Mouse (Mus musculus) cerebellum, adult 11-12 months (tissue): ENCODE measurements at regions not wholly inside any gene's neighbourhood (a gene's known extent, or its start where the extent isn't known, plus 50 kb on each side); places are given as distances from the start of the nearest gene placed in this dataset.

Experiments used
- DNase-seq: peaks from one replicate; pipeline ENCODE4 v3.0.0; 2022

- no peak for DNase-seq
Measured at GRCm38 (mm10) chr13:111979428-111980204, 170.8 kb upstream of the Map3k1 start.

- DNase-seq = no peak
Measured at GRCm38 (mm10) chr13:111980205-111980595, 171.4 kb upstream of the Map3k1 start.

DNA sequence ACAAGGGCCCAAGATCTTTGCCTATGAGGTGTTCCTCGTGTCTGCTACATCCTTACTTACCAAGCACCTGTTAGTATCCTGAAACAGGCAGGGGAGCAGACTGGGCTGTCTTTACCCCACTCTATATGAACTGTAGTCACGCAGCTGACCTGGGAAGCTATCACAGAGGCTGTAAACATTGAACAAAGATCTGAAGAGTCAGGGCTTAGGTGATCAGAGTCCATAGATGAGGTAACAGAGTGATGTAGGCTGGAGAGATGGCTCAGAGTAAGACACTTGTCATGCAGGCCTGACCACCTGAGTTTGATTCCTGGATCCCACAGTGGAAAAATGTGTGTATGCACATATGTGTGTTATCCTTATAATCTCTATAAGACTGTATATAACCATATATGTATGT is 172.3 kb upstream of the Map3k1 start:
- DNase-seq = no peak

DNA sequence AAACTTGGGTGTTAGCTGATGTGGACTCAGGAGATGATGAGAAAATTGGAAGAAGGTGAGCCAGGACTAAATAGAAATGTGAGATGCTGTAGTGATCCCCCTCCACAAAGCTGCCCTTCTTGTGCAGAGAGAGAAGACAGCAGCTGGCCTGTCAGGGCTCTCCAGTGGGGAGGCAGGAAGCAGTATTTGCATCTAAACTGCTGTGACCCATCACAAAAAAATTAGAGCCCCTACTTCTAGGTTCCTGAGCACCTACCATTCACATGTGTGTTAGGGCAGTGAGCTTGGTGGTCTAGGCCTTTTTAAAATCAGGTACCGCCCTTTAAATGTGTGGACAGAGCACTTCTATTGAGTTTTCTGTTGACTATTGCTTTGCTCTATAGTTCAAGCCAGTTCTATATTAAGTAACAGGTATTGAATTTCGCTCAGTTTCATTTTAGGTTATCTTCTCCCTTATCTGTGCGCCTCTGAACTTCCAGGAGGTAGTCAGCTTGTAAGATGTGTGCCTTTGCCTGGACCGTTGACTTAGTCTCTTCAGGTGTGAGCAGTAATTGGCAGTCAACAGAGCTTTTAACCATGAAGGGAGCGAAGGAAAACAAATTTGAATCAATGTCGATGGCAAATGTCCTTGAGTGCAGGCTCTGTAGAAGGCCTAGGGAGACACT is 174.1 kb upstream of the Map3k1 start:
- no peak for DNase-seq

GRCm38 (mm10) chr13:111984081-111984574 is 175.3 kb upstream of the Map3k1 start:
- no peak for DNase-seq

GRCm38 (mm10) chr13:111985406-111985805 is 176.6 kb upstream of the Map3k1 start:
- DNase-seq = no peak

DNA sequence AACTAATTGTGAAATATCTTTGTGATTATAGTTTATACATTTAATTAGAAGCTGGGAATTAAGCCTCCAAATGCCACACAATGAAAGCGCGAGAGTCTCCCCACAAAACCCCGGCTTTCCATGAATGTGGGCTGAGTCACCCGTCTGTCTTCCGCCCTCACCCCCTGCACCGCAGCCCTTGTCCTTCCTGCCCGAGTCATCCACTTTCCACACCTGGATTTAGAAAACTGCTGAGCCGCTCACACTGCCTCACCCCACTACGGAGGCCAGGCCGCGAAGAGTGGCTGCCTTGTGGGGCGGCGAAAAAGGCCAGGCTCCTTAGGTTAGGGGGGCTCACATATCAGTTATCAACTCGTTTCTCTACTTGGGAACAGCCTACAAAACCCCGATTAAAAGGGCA is 177.9 kb upstream of the Map3k1 start:
- no peak for DNase-seq

- DNase-seq = no peak
Measured at GRCm38 (mm10) chr13:111987420-111987819, 178.6 kb upstream of the Map3k1 start.

DNA sequence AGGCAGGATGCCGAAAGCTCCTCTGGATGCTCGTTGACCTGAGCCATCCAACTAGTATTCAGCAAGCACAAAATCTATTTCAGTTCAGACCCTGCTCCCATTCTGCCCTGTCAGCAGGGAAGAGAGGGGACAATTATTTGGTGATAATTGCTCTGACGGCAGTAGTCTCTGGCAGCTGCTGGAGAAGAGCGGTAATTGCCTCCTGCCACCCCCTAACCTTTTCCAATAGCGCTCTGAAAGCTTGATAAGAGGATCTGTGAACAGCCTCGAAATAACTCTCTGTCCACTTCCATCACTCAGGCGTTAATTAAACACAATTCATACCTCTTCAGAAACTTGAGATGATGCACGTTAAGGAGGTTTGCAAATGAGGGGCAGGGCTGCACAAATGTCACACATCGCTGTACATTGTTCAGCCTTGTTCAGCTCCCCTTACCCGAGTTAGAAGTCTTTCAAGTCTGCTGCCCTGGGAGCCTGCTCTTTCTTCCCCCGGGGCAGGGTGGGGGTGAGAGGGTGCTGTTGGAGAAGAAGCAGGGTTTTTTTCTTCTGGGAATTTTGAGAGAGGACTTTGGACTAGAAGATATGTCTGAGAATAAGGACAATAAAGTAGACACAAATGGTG is 182.2 kb upstream of the Map3k1 start:
- no peak for DNase-seq

DNA sequence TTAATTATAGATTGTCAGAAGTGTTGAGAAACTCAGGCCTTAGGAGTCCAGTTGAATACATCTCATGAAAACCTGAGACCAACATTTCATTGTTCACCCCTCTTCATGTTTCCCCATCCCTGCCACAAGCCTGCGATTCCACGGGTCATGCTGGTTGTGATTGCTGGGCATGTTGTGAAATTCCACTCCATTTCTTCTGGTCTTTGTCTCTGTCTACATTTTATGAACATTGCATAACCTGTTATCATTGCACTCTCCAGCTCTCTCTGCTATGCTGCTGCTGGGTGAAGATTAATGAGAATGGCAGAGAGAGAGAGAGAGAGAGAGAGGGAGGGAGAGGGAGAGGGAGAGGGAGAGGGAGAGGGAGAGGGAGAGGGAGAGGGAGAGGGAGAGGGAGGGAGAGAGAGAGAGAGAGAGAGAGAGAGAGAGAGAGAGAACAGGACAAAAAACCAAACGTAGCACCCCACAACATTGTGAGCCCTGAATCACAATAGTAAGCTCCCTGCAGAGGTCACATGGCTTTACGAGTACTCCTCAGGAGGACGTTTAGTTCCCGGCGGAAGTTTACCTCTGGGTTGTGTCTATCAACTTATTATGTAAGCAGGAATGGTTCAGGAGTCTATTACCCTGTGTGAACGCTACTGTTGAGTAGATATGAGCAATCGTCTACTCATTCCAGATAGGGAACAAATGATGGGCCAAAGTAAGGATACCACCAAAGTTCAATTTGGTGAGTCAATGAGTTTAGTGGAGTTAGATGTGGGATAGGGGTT is 183.5 kb upstream of the Map3k1 start:
- no peak for DNase-seq

GRCm38 (mm10) chr13:111994862-111995490 is 186.2 kb upstream of the Map3k1 start:
- no peak for DNase-seq

DNA sequence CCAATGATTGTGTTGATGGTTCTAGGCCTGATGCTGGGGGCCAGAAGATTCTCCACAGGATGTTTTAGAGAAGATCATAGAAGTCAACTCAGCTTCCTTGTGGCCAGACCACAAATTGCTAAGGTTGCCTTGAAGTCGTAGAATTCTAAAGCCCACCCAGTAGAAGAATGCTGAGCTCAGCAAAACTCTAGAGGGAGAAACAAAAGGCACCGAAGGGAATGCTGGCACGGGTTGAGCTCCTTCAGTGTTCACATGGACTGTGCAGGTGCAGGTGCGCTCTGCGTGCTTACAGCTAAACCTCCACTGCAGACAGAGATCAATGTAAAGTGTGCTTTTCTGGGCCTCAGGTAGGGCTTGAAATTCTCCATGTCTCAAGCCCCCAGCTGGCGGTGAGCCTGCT is 186.9 kb upstream of the Map3k1 start:
- no peak for DNase-seq

DNA sequence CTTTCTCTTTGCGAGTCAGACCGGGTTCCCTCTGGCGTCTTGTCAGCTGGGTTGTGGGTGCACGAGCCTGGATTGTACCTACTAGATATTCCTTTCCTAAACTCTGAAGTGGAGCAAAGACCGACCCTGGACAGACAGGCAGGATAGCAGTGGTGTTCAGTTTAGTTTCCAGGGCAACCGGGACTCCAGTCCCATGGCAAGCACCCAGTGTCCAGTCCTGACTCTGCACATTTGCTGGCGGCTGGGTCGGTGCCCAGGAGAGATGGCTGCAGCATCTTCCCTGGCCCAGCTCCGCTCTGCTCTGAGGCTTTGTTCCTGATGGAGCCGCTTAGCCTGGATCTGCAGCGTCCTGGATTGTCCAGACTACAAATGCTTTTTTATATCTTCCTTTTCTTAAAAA is 188.1 kb upstream of the Map3k1 start:
- DNase-seq = peak; percentile 77

DNA sequence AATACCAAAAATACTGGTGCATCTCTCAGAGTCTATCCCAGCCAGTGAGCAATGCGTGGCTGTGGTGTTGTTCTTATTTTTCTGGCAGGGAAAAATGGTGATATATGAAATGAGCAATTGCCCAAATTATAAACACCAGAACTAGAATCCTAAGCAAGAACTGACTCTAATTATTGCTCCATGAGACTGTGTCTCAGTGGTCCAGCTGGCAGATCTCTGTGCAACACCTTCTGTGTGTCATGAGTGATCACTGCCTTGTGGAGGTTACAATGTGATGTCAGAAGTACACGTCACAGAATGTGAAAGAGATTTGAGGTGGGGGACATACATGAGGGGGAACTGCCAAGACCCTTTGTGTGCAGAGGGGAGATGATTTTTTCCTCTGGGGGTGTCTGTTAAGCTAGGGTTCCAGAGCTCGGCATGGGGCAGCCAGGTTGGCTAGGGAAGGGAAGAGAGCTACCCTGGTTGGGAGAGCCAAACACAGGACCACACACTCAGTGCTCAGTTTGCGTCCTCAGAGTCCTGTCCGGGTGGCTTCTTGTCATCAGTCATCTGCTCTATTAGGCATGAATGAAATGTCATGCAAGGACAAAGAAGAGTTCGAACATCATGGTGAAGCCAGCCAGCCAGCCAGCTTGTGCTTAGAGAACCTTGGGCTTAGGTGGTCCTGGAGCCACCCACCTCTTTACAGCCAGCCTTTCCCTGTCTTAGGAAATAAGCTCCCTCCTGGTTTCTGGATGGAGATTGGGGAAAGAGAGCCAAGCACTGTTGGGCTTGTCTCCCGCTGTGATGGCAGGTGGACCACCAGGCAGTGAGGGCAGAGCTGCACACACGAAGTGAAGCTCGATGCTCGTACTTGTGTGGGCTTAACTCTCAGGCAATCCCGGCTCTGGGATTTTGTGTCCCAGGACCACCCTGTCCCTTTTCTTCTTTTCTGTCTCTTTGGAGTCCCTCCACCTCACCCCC is 189.5 kb upstream of the Map3k1 start:
- DNase-seq = peak; percentile 20

DNA sequence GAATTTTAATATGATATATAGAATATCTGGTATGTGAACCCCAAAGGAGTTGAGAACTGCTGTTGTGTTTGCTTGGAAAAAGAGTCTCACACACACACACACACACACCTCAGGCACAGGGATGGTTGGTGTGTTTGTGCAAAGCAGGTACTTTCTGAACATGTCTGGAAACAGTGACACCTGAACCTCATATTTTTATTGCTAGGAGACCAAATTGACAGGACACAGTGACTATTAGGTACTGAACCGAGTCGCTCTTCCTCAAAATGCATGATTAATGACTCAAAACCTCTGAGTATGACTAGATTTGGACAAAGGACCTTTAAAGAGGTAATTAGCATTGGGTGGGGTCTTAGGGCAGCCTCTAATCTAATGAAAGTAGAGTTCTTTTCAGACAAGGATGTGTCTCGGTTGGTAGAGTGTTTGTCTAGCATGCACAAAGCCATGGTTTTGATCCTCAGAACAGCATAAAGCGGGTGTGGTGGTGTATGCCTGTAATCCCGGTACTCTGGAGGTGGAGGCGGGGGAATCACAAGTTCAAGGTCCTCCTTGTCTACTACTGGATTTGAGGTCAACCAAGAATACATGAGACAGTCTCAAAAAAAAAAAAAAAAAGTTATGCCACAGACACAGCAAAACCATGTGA is 191.0 kb upstream of the Map3k1 start:
- DNase-seq = no peak

DNA sequence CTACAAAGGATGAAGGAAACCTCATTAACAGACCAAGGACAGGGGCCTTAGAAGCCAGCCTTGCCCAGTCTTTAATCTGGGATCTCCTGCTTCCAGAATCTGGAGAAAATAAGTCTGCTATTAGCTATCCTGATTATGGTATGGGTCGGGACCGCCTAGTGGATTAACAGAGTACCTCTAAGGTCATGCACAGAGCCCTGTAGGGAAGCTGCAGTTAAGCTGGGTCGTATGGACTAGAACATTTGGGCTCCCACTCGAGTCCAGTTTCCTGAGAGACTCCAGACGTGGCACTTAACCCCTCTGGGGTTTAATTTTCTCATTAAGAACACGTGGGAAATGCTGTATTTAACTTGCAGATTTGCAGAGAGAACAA is 191.5 kb upstream of the Map3k1 start:
- DNase-seq = no peak

- DNase-seq = no peak
Measured at GRCm38 (mm10) chr13:112000696-112001095, 191.9 kb upstream of the Map3k1 start.

- DNase-seq = no peak
Measured at GRCm38 (mm10) chr13:112001155-112002025, 192.6 kb upstream of the Map3k1 start.

GRCm38 (mm10) chr13:112002661-112003347 is 194.0 kb upstream of the Map3k1 start:
- DNase-seq = no peak
